Mouse (Mus musculus): ENCODE measurements around the gene Rps15a. TPM values are rescaled to one million over a fixed set of nuclear protein-coding genes. Genes with fewer than 3 reads are reported as not detected.

Rps15a gene
- polyA plus RNA-seq, 1 experiment from 2014 or later = 937 TPM

DNA sequence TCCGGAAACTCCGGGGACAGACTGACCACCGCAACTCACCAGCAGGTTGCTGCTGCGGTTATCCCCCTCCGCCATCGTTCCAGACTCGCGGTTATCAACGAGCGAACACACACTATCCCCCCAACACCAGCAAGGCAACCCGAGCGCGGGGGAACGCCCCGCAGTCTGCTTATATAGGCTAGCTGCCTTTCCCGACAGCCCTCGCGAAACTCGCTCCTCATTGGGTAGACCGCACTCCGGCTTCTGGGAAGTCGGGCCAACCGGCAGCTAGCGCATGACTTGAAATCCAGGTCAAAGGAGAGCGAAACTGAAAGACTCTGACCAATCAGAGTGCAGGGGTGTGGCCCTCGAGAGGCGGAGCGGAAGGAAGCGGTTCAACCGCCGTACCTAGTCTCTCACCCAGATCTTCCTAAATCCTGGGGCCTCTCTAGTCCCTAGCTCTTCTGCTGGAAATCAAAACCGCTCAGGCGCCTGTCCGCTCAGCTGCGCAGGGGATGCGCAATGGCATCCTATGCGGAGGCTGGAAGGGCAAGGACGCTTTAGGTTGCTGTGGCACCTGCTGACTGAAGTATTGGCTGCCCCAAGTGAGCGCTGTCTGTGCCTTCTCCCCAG lies 13.5 kb upstream of the Rps15a start, which contains the start of gene Arl6ip1:
Gene Arl6ip1, minus strand, starts transcription at position 233 of the 612 bp plus-strand sequence.
- Histone ChIP-seq H3K27ac (ENCODE audit: low read depth, low read length) (peak within 1 kb of the TSS; percentile 97), H3K4me2 (peak within 1 kb of the TSS; percentile 74), H3K9ac (ENCODE audit: low read depth, low read length) (peak within 1 kb of the TSS; percentile 94), H3K9me3 (ENCODE audit: control insufficient read depth, low read length) (no peaks in the 10 kb centered on the region), H3K4me3 (ENCODE audit: low read depth, low read length) (peak within 1 kb of the TSS; percentile 91), H3K4me1 (replicated peaks; ENCODE audit: control insufficient read depth, insufficient read depth, low read length) (peaks cover 27% of the 10 kb centered on the region), H3K27me3 (replicated peaks; ENCODE audit: control insufficient read depth, insufficient read depth, low read length) (no peaks in the 10 kb centered on the region), H3K36me3 (ENCODE audit: control insufficient read depth, insufficient read depth, low read length) (peaks cover 12% of the 10 kb centered on the region)
- WGBS = under 1% methylated on average over 39 of the region's 39 CpGs
- ATAC-seq (replicated peaks; ENCODE audit: low FRiP score) = peak; percentile 99
- DNase-seq (ENCODE audit: low spot score) = peak; percentile 97

DNA sequence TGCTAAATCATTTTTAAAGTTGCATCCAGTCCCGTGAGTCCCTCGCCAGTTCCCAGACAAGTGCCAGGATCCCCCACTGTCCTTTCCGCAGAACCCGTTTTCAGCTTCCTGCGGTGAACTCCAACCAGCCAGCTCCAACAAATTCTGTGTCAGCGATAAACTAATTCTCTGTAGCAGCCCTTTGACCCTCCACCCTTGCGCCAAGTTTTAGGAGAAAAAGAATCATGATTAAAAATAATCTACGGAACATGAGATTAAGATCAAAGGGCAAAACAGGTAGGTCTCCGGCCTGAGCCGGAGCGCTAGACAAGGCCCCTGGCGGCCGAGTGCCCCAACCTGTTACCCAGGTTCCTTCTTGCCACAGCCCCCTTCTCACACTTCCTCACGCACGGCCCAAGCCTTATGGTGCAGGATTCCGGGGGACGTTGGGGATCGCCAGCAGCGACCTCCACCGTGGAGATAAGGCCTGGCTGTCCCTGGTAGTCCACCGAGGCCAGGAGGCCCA lies 13.0 kb upstream of the Rps15a start:
- Histone ChIP-seq H3K4me2 (peak overlapping the region; percentile 74), H3K36me3 (ENCODE audit: control insufficient read depth, insufficient read depth, low read length) (peaks cover 15% of the 10 kb centered on the region), H3K9me3 (ENCODE audit: control insufficient read depth, low read length) (no peaks in the 10 kb centered on the region), H3K27ac (ENCODE audit: low read depth, low read length) (peak overlapping the region; percentile 97), H3K27me3 (replicated peaks; ENCODE audit: control insufficient read depth, insufficient read depth, low read length) (no peaks in the 10 kb centered on the region), H3K9ac (ENCODE audit: low read depth, low read length) (peak overlapping the region; percentile 94), H3K4me1 (replicated peaks; ENCODE audit: control insufficient read depth, insufficient read depth, low read length) (peaks cover 27% of the 10 kb centered on the region), H3K4me3 (ENCODE audit: low read depth, low read length) (peak overlapping the region; percentile 91)
- WGBS = under 1% methylated on average over 21 of the region's 21 CpGs
- DNase-seq (ENCODE audit: low spot score) = peak; percentile 46
- peak; percentile 63 for ATAC-seq (replicated peaks; ENCODE audit: low FRiP score)

DNA sequence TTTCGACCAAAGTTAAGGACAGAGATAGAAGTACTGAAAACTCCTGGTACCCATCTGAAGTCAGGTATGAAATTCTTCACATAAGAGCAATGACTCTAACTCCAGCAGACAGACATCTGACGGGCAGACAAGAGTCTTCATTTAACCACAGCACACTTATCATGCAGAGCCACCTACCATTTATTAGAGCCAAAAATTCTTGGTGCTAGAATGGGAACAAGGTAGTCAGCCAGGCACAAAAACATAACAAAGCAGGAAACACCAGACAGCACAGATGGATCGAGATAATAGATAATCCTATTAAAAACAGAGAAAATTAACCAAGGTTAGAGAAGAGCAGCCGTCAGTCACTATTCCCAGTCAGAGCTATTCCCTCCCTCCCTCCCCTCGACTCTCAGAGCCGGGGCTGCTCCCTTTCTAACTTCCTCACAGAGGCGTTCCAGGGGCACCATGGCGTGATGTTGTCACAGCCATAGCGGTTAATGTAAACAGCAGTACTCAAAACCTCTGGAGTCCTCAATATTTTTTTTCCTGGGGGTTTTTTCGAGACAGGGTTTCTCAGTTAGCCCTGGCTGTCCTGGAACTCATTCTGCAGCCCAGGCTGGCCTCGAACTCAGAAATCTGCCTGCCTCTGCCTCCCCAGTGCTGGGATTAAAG lies 10.4 kb upstream of the Rps15a start:
- Histone ChIP-seq H3K9ac (ENCODE audit: low read depth, low read length) (no peak overlapping the region), H3K4me1 (replicated peaks; ENCODE audit: control insufficient read depth, insufficient read depth, low read length) (peaks cover 27% of the 10 kb centered on the region), H3K9me3 (ENCODE audit: control insufficient read depth, low read length) (no peaks in the 10 kb centered on the region), H3K36me3 (ENCODE audit: control insufficient read depth, insufficient read depth, low read length) (peaks cover 28% of the 10 kb centered on the region), H3K27me3 (replicated peaks; ENCODE audit: control insufficient read depth, insufficient read depth, low read length) (no peaks in the 10 kb centered on the region), H3K4me3 (ENCODE audit: low read depth, low read length) (peak overlapping the region; percentile 10; the same call in 1 of the 2 replicates), H3K4me2 (peak overlapping the region; percentile 74), H3K27ac (ENCODE audit: low read depth, low read length) (no peak overlapping the region)
- WGBS = 63% methylated on average over 11 of the region's 11 CpGs
- DNase-seq (ENCODE audit: low spot score) (no peak), ATAC-seq (replicated peaks; ENCODE audit: low FRiP score) (no peak)

DNA sequence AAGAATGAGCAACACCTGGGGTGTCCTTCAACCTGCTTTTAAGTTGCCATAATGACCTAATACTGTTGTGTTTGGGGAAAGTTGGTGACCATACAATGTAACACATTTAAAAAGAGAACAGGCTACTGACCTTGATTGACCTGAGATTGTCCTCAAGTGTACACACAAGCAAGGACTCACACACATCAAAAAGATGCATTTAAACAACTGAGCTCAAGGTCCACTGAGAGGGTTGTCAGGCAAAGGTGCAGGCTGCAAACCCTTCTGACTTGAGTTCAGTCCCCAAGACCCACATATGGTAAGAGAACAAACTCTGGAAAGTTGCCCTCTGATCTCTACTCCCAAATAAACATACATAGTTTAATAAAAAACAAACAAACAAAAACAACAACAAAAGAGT lies 9.7 kb upstream of the Rps15a start:
- Histone ChIP-seq H3K4me1 (replicated peaks; ENCODE audit: control insufficient read depth, insufficient read depth, low read length) (peaks cover 27% of the 10 kb centered on the region), H3K9me3 (ENCODE audit: control insufficient read depth, low read length) (no peaks in the 10 kb centered on the region), H3K9ac (ENCODE audit: low read depth, low read length) (no peak overlapping the region), H3K4me3 (ENCODE audit: low read depth, low read length) (no peak overlapping the region), H3K27ac (ENCODE audit: low read depth, low read length) (no peak overlapping the region), H3K36me3 (ENCODE audit: control insufficient read depth, insufficient read depth, low read length) (peaks cover 33% of the 10 kb centered on the region), H3K4me2 (no peak overlapping the region), H3K27me3 (replicated peaks; ENCODE audit: control insufficient read depth, insufficient read depth, low read length) (no peaks in the 10 kb centered on the region)
- DNase-seq (ENCODE audit: low spot score) (no peak), ATAC-seq (replicated peaks; ENCODE audit: low FRiP score) (no peak)

DNA sequence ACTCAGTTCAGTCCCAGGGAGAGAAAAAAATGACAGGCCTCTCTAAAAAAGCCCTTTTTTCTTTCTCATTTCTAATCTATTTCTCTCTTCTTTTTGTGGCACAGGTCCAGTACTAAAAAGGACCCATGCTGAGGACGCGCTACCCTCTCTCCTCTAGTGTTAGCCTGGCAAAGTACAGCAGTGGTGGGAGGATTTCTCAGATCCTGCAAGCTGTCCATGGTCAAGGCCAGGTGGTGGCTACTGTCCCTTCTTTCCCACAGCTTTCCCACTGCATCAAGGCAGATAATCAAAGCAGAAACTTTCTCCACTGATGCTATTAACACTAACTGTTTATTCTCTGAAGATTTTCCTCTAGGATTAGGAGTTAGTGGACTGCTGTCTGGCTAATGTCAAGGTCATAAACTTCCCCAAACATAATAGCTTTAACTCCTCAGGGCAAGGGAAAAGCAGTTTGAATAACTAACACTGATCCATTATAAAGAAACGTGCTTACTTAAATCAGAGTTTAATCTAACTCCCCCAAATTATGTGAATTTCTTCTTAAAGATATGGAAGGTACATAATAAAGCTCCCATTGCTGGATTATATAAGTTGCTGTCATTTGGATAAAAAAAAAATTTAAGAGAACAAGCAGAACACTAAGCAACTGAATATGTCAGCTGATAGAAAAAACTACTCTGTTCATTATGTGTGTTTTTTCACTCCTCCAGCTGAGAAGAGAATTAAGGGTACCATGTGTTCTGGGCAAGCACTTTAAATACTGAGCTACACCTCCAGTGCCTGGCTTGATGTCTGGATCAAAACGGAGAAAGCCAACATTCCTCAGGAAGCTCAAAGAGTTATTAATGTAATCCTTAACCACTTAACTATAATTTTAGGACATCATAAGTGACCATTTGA lies 7.8 kb upstream of the Rps15a start:
- no peak overlapping the region for H3K9ac ChIP-seq (ENCODE audit: low read depth, low read length)
- WGBS = 90% methylated on average over 4 of the region's 4 CpGs
- H3K27ac ChIP-seq (ENCODE audit: low read depth, low read length) = no peak overlapping the region
- H3K27me3 ChIP-seq (replicated peaks; ENCODE audit: control insufficient read depth, insufficient read depth, low read length) = no peaks in the 10 kb centered on the region
- DNase-seq (ENCODE audit: low spot score) (no peak), ATAC-seq (replicated peaks; ENCODE audit: low FRiP score) (no peak)
- H3K9me3 ChIP-seq (ENCODE audit: control insufficient read depth, low read length) = no peaks in the 10 kb centered on the region
- peaks cover 20% of the 10 kb centered on the region for H3K4me1 ChIP-seq (replicated peaks; ENCODE audit: control insufficient read depth, insufficient read depth, low read length)
- no peak overlapping the region for H3K4me2 ChIP-seq
- peaks cover 50% of the 10 kb centered on the region for H3K36me3 ChIP-seq (ENCODE audit: control insufficient read depth, insufficient read depth, low read length)
- H3K4me3 ChIP-seq (ENCODE audit: low read depth, low read length) = no peak overlapping the region

DNA sequence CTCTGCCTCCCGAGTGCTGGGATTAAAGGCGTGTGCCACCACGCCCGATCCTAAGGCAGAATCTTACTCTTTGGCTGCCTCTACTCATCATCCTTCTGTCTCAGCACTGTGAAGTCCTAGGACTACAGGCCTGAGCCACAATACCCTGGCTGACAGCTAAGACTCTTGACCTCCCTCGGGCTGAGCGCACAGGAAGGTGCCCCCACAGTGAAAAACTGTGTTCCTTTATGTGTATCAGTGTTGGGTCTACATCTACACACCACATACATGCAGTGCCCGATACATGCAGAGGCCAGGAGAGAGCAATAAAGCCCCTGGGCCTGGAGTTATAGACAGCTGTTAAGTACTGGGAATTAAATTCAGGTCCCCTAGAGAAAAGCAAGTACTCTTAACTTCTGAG lies 6.2 kb upstream of the Rps15a start:
- Histone ChIP-seq H3K27me3 (replicated peaks; ENCODE audit: control insufficient read depth, insufficient read depth, low read length) (no peaks in the 10 kb centered on the region), H3K9ac (ENCODE audit: low read depth, low read length) (no peak overlapping the region), H3K4me2 (no peak overlapping the region), H3K4me1 (replicated peaks; ENCODE audit: control insufficient read depth, insufficient read depth, low read length) (peaks cover 11% of the 10 kb centered on the region), H3K27ac (ENCODE audit: low read depth, low read length) (no peak overlapping the region), H3K36me3 (ENCODE audit: control insufficient read depth, insufficient read depth, low read length) (peaks cover 56% of the 10 kb centered on the region), H3K9me3 (ENCODE audit: control insufficient read depth, low read length) (no peaks in the 10 kb centered on the region), H3K4me3 (ENCODE audit: low read depth, low read length) (no peak overlapping the region)
- DNase-seq (ENCODE audit: low spot score) (no peak), ATAC-seq (replicated peaks; ENCODE audit: low FRiP score) (no peak)
- 97% methylated on average over 7 of the region's 7 CpGs for WGBS

- 65% methylated on average over 1 of the region's 1 CpGs for WGBS
- no peak for DNase-seq (ENCODE audit: low spot score)
- peaks cover 46% of the 10 kb centered on the region for H3K36me3 ChIP-seq (ENCODE audit: control insufficient read depth, insufficient read depth, low read length)
Observed at GRCm38 (mm10) chr7:118120654-118121053, 4.7 kb upstream of the Rps15a start.

GRCm38 (mm10) chr7:118119946-118120345 lies 4.0 kb upstream of the Rps15a start:
- no peak overlapping the region for H3K4me2 ChIP-seq
- H3K27me3 ChIP-seq (replicated peaks; ENCODE audit: control insufficient read depth, insufficient read depth, low read length) = no peaks in the 10 kb centered on the region
- no peak overlapping the region for H3K27ac ChIP-seq (ENCODE audit: low read depth, low read length)
- peaks cover 46% of the 10 kb centered on the region for H3K36me3 ChIP-seq (ENCODE audit: control insufficient read depth, insufficient read depth, low read length)
- H3K9me3 ChIP-seq (ENCODE audit: control insufficient read depth, low read length) = no peaks in the 10 kb centered on the region
- no peak for ATAC-seq (replicated peaks; ENCODE audit: low FRiP score)
- no peak for DNase-seq (ENCODE audit: low spot score)
- no peak overlapping the region for H3K9ac ChIP-seq (ENCODE audit: low read depth, low read length)
- H3K4me1 ChIP-seq (replicated peaks; ENCODE audit: control insufficient read depth, insufficient read depth, low read length) = peaks cover 5% of the 10 kb centered on the region
- no peak overlapping the region for H3K4me3 ChIP-seq (ENCODE audit: low read depth, low read length)
- WGBS = 84% methylated on average over 5 of the region's 5 CpGs

More at GRCm38 (mm10) chr7:118120654-118121053, 4.7 kb upstream of the Rps15a start:
- Histone ChIP-seq H3K4me1 (replicated peaks; ENCODE audit: control insufficient read depth, insufficient read depth, low read length) (peaks cover 5% of the 10 kb centered on the region), H3K9me3 (ENCODE audit: control insufficient read depth, low read length) (no peaks in the 10 kb centered on the region), H3K27ac (ENCODE audit: low read depth, low read length) (no peak overlapping the region), H3K27me3 (replicated peaks; ENCODE audit: control insufficient read depth, insufficient read depth, low read length) (no peaks in the 10 kb centered on the region), H3K4me3 (ENCODE audit: low read depth, low read length) (no peak overlapping the region), H3K4me2 (no peak overlapping the region), H3K9ac (ENCODE audit: low read depth, low read length) (no peak overlapping the region)
- no peak for ATAC-seq (replicated peaks; ENCODE audit: low FRiP score)
